Mouse (Mus musculus): ENCODE data around the gene Abhd6. TPM values are rescaled to one million over a fixed set of nuclear protein-coding genes. Genes with fewer than 3 reads are reported as not detected.

Abhd6 gene
- polyA plus RNA-seq, 1 experiment from 2014 or later: 8.1 TPM

GRCm38 (mm10) chr14:8063835-8064785 is 61.4 kb downstream of the Abhd6 start:
- Histone ChIP-seq H3K36me3 (replicated peaks) (no peaks in the 10 kb centered on the region), H3K4me1 (replicated peaks) (peaks cover 24% of the 10 kb centered on the region), H3K4me3 (replicated peaks) (no peak overlapping the region), H3K4me2 (no peak overlapping the region), H3K27ac (replicated peaks) (no peak overlapping the region), H3K27me3 (0 out of 2 replicates have a peak, but pooled peaks cover 7% of the 10 kb centered on the region), H3K9ac (no peak overlapping the region), H3K9me3 (replicated peaks) (no peaks in the 10 kb centered on the region)
- ATAC-seq (ENCODE audit: insufficient read depth): peak; percentile 66; the same call in 1 of the 2 replicates
- 49% methylated on average over 8 of the region's 8 CpGs for WGBS (ENCODE audit: insufficient replicate concordance)

- under 1% methylated on average over 47 of the region's 47 CpGs for WGBS (ENCODE audit: insufficient replicate concordance)
- ATAC-seq (ENCODE audit: insufficient read depth): peak; percentile 96
- H3K27me3 ChIP-seq: no peaks in the 10 kb centered on the region
- peak within 1 kb of the TSS; percentile 94 for H3K4me2 ChIP-seq
- H3K9ac ChIP-seq: peak within 1 kb of the TSS; percentile 78
- peak within 1 kb of the TSS; percentile 93 for H3K27ac ChIP-seq (replicated peaks)
- H3K4me1 ChIP-seq (replicated peaks): peaks cover 29% of the 10 kb centered on the region
- peaks cover 17% of the 10 kb centered on the region for H3K36me3 ChIP-seq (replicated peaks)
- peak within 1 kb of the TSS; percentile 87 for H3K4me3 ChIP-seq (replicated peaks)
- no peaks in the 10 kb centered on the region for H3K9me3 ChIP-seq (replicated peaks)
Measured at GRCm38 (mm10) chr14:8080165-8080679, 77.5 kb downstream of the Abhd6 start, which contains the start of gene Rpp14. Gene Rpp14 (plus strand): TSS chr14:8080367.

GRCm38 (mm10) chr14:8080718-8081117 is 78.0 kb downstream of the Abhd6 start:
- 1% methylated on average over 11 of the region's 11 CpGs for WGBS (ENCODE audit: insufficient replicate concordance)
- Histone ChIP-seq H3K27ac (replicated peaks) (peak overlapping the region; percentile 93), H3K9me3 (replicated peaks) (no peaks in the 10 kb centered on the region), H3K9ac (peak overlapping the region; percentile 78), H3K4me3 (replicated peaks) (peak overlapping the region; percentile 87), H3K4me2 (peak overlapping the region; percentile 94), H3K4me1 (replicated peaks) (peaks cover 29% of the 10 kb centered on the region), H3K36me3 (replicated peaks) (peaks cover 21% of the 10 kb centered on the region), H3K27me3 (no peaks in the 10 kb centered on the region)
- peak; percentile 44 for ATAC-seq (ENCODE audit: insufficient read depth)

- no peak for ATAC-seq (ENCODE audit: insufficient read depth)
- 88% methylated on average over 1 of the region's 1 CpGs for WGBS (ENCODE audit: insufficient replicate concordance)
- Histone ChIP-seq H3K9ac (no peak overlapping the region), H3K4me2 (no peak overlapping the region), H3K9me3 (replicated peaks) (no peaks in the 10 kb centered on the region), H3K27me3 (no peaks in the 10 kb centered on the region), H3K4me1 (replicated peaks) (peaks cover 29% of the 10 kb centered on the region), H3K36me3 (replicated peaks) (peaks cover 37% of the 10 kb centered on the region), H3K4me3 (replicated peaks) (no peak overlapping the region), H3K27ac (replicated peaks) (no peak overlapping the region)
Measured at GRCm38 (mm10) chr14:8082949-8083348, 80.2 kb downstream of the Abhd6 start.

- peaks cover 56% of the 10 kb centered on the region for H3K36me3 ChIP-seq (replicated peaks)
- H3K27me3 ChIP-seq: no peaks in the 10 kb centered on the region
- H3K9me3 ChIP-seq (replicated peaks): no peaks in the 10 kb centered on the region
- H3K4me1 ChIP-seq (replicated peaks): peaks cover 10% of the 10 kb centered on the region
- no peak overlapping the region for H3K9ac ChIP-seq
- ATAC-seq (ENCODE audit: insufficient read depth): no peak
- no peak overlapping the region for H3K4me3 ChIP-seq (replicated peaks)
- H3K4me2 ChIP-seq: no peak overlapping the region
- H3K27ac ChIP-seq (replicated peaks): no peak overlapping the region
- 72% methylated on average over 2 of the region's 2 CpGs for WGBS (ENCODE audit: insufficient replicate concordance)
Measured at GRCm38 (mm10) chr14:8089016-8089415, 86.3 kb downstream of the Abhd6 start.

GRCm38 (mm10) chr14:8092573-8092972 is 89.9 kb downstream of the Abhd6 start:
- H3K27ac ChIP-seq (replicated peaks): no peak overlapping the region
- H3K9me3 ChIP-seq (replicated peaks): no peaks in the 10 kb centered on the region
- H3K27me3 ChIP-seq: no peaks in the 10 kb centered on the region
- H3K4me3 ChIP-seq (replicated peaks): no peak overlapping the region
- peaks cover 29% of the 10 kb centered on the region for H3K36me3 ChIP-seq (replicated peaks)
- H3K4me2 ChIP-seq: no peak overlapping the region
- WGBS (ENCODE audit: insufficient replicate concordance): 74% methylated on average over 2 of the region's 2 CpGs
- ATAC-seq (ENCODE audit: insufficient read depth): no peak
- no peak overlapping the region for H3K9ac ChIP-seq
- peaks cover 25% of the 10 kb centered on the region for H3K4me1 ChIP-seq (replicated peaks)

GRCm38 (mm10) chr14:8093427-8093826 is 90.7 kb downstream of the Abhd6 start:
- Histone ChIP-seq H3K4me2 (no peak overlapping the region), H3K4me1 (replicated peaks) (peaks cover 30% of the 10 kb centered on the region), H3K27me3 (no peaks in the 10 kb centered on the region), H3K9me3 (replicated peaks) (no peaks in the 10 kb centered on the region), H3K4me3 (replicated peaks) (no peak overlapping the region), H3K9ac (no peak overlapping the region), H3K36me3 (replicated peaks) (peaks cover 24% of the 10 kb centered on the region), H3K27ac (replicated peaks) (0 out of 2 replicates have a peak overlapping the region, but pooled peaks have one; percentile 33)
- 42% methylated on average over 5 of the region's 5 CpGs for WGBS (ENCODE audit: insufficient replicate concordance)
- no peak for ATAC-seq (ENCODE audit: insufficient read depth)

- Histone ChIP-seq H3K4me1 (replicated peaks) (peaks cover 40% of the 10 kb centered on the region), H3K27ac (replicated peaks) (peak overlapping the region; percentile 7; the same call in 1 of the 2 replicates), H3K9me3 (replicated peaks) (no peaks in the 10 kb centered on the region), H3K9ac (no peak overlapping the region), H3K36me3 (replicated peaks) (peaks cover 8% of the 10 kb centered on the region), H3K4me3 (replicated peaks) (no peak overlapping the region), H3K4me2 (no peak overlapping the region), H3K27me3 (no peaks in the 10 kb centered on the region)
- ATAC-seq (ENCODE audit: insufficient read depth): no peak
- WGBS (ENCODE audit: insufficient replicate concordance): 34% methylated on average over 3 of the region's 3 CpGs
Measured at GRCm38 (mm10) chr14:8094931-8095561, 92.3 kb downstream of the Abhd6 start.

- peak overlapping the region; percentile 9 for H3K4me2 ChIP-seq
- H3K4me3 ChIP-seq (replicated peaks): no peak overlapping the region
- ATAC-seq (ENCODE audit: insufficient read depth): no peak
- no peak overlapping the region for H3K9ac ChIP-seq
- H3K9me3 ChIP-seq (replicated peaks): no peaks in the 10 kb centered on the region
- peaks cover 45% of the 10 kb centered on the region for H3K4me1 ChIP-seq (replicated peaks)
- H3K27me3 ChIP-seq: no peaks in the 10 kb centered on the region
- 0 out of 2 replicates have a peak overlapping the region, but pooled peaks have one; percentile 7 for H3K27ac ChIP-seq (replicated peaks)
- 29% methylated on average over 7 of the region's 7 CpGs for WGBS (ENCODE audit: insufficient replicate concordance)
- peaks cover 3% of the 10 kb centered on the region for H3K36me3 ChIP-seq (replicated peaks)
Measured at GRCm38 (mm10) chr14:8095562-8095950, 92.9 kb downstream of the Abhd6 start.

GRCm38 (mm10) chr14:8097978-8098686 is 95.4 kb downstream of the Abhd6 start, which contains the start of gene Pxk:
Gene Pxk (plus strand): TSS chr14:8098211.
- H3K36me3 ChIP-seq (replicated peaks): no peaks in the 10 kb centered on the region
- WGBS (ENCODE audit: insufficient replicate concordance): under 1% methylated on average over 89 of the region's 89 CpGs
- H3K9me3 ChIP-seq (replicated peaks): no peaks in the 10 kb centered on the region

More at GRCm38 (mm10) chr14:8097978-8098686, 95.4 kb downstream of the Abhd6 start, which contains the start of gene Pxk:
- ATAC-seq (ENCODE audit: insufficient read depth): peak; percentile 92
- peak within 1 kb of the TSS; percentile 73 for H3K9ac ChIP-seq
- no peaks in the 10 kb centered on the region for H3K27me3 ChIP-seq
- peaks cover 45% of the 10 kb centered on the region for H3K4me1 ChIP-seq (replicated peaks)
- H3K27ac ChIP-seq (replicated peaks): peak within 1 kb of the TSS; percentile 62
- peak within 1 kb of the TSS; percentile 84 for H3K4me3 ChIP-seq (replicated peaks)
- peak within 1 kb of the TSS; percentile 90 for H3K4me2 ChIP-seq
